Mouse (Mus musculus) G1E (cell line): ENCODE measurements around the gene Mxra7.

Experiments
- CTCF ChIP-seq: IDR thresholded peaks from 2 replicates; pipeline ENCODE4 v1.5.1; 2012; ENCODE audit warnings: low read depth, low read length, inconsistent platforms, mixed read lengths
- GATA2 ChIP-seq: IDR thresholded peaks from 2 replicates; pipeline ENCODE4 v1.6.1; 2012; ENCODE audit warnings: low read depth, low read length, inconsistent platforms, borderline replicate concordance
- TAL1 ChIP-seq: conservative IDR thresholded peaks from 2 replicates; pipeline ENCODE4 v1.6.1; 2012; ENCODE audit warnings: low read depth, low read length, inconsistent platforms, mixed read lengths

DNA sequence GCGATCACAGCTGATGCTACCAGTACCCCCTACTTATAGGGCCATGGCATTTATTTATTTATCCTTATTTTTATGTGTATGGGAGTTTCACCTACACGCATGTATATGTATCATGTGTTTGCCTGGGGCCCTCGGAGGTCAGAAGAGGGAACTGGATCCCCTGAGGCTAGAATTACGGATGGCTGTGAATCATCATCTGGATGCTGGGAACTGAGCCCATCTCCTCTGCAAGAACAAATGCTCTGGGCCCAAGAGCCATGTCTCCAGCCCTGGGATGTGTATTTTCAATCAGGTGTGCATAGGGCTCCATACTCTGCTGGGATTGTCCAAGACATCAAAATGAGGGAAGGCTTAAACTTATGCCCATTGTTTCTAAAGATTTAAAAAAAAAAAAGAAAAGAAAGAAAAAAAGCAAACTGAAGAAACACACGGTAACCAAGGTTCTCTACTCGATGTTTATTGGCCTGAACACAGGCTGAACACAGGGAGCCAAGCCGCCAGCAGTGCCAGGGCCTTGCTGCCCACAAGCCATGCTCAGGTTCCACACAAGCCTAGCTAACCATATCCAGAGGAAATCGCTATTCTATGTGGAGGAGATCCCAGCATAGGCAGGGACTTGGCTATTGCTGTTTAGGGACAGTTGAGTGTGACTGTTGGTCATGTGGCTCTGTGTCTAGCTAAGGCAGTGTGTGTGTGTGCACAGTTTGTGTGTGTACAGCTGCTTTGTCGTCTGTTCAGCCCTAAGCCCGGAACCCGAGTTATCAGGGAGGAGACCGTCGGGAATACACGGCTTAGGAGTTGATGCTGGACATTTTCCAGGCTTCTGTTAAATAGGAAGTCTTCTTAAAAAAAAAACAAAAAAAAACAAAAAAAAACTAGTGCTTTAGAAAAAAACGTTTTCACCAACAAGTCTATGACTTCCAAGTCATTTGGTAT lies 21.4 kb downstream of the Mxra7 start:
- TF ChIP-seq CTCF (no peak), GATA2 (no peak), TAL1 (no peak)
